Mouse (Mus musculus) monocyte, adult 5-6 weeks (primary cell): ENCODE results near the gene Bora. TPM values are rescaled to one million over a fixed set of nuclear protein-coding genes. Genes with fewer than 3 reads are reported as not detected.
"Not testable (repeated sequence)": the region's sequence is repeated elsewhere in the genome, so short reads cannot be mapped to it uniquely, and the experiment has no call there.

Experiments
- ATAC-seq: fragments of 153-309, 156-312 bp; replicated peaks from 2 replicates; pipeline ENCODE4 v1.8.0; 2017; ENCODE audit warnings: mild to moderate bottlenecking; ENCODE audit not compliant: low TSS enrichment, insufficient number of reproducible peaks, severe bottlenecking, poor library complexity, low FRiP score
- total RNA-seq: library from RNA; stranded (forward); fragments of 200-1000, 200-491, 200-594 nt; gene quantifications from 3 replicates; pipeline ENCODE4 v1.2.3, GENCODE M21; 2017

Gene Bora
- total RNA-seq: 5.0 to 10.6 TPM (median 7.3 TPM) in 3 replicates

DNA sequence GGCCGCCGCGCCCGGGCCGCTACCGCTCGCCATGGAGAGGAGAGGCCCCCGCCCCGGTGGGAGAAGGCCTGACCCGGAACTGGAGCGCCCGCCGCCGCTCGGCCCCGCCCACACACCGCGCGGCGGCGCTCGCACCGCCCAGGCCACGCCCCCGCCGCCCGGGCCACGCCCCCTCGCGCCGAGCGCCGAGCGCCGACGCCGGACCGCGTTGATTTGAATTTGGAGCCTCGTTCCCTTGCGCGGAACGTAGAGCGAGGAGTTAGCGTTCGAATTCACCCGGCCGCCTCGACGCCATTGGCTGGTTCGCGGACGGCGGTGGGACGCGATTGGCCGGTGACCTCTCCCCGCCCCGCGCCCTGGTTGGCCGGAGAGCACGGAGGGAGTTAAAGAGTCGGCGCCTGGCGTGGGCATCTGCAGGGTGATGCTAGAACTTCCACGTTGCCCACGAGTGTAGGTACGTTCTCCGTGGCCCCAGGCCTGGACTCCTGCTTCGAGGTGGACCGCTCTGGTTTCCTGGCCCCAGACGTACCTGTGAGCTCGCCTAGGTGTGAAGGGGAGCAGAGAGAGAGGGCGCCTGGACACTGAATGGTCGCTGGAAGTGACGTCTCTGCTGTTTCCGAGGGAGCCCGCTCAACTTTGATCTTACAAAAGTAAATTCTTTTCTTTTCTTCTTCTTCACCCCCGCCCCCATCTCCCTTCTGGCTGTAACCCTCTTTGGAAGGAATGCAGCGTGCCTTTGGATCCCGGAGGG lies at the start of gene Bora, which contains the start of gene Mzt1:
Gene Bora (plus strand): TSS at position 192 of the 751 bp plus-strand sequence.
Gene Mzt1 (minus strand): TSS at position 104 of the 751 bp plus-strand sequence.
- ATAC-seq: peak; percentile 93

DNA sequence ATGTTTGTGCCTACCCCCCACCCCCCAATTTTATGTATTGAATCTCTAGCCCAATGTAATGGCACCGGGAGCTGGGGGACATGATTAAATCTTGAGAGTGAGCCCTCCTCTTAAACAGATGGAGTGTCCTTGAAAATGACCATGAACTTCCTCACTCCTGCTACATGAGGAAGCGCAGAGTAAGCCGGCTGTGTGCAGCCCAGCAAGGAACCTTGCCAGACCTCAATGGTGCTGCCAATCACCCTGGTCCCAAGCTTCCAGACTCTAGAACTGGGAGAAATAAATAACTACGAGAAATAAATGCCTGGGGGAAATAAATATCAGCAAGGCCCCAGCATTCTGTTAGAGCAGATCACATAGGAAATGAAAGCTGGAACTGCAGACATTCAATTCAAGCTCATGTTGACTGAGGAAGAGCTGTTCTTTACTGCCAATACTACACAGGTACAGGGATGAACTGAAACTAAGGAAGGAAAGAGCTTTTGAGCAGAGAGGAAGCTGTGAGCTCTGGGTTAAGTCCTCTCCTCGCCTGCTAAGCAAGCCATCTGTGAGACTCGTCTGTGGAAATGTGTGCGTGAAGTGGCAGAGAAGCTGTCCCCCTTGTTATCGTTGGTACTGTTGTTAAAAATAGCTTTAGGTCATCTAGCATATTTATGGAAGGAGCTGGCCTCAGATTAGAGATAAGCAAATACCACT lies 35.6 kb upstream of the Bora start:
- no peak for ATAC-seq

- no peak for ATAC-seq
Measured at GRCm38 (mm10) chr14:99010920-99011313, 35.1 kb upstream of the Bora start.

DNA sequence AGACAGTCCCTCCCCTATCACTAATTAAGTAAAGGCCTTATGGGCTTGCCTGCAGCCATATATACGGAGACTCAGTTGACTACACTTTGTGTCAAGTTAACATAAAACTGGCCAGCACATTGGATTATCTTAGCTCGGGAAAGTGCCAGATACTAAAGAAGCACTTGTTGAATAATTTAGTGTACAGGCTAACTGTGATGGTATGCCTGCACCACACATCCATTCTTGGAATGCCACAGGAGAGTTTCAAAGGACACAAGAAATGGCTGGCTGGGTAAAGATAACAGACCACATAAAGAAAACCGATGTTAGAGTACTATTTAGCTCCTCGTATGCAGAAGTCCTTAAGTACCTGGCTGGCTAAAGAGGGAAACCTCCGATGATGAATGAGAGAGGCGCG lies 27.3 kb upstream of the Bora start:
- no peak for ATAC-seq

DNA sequence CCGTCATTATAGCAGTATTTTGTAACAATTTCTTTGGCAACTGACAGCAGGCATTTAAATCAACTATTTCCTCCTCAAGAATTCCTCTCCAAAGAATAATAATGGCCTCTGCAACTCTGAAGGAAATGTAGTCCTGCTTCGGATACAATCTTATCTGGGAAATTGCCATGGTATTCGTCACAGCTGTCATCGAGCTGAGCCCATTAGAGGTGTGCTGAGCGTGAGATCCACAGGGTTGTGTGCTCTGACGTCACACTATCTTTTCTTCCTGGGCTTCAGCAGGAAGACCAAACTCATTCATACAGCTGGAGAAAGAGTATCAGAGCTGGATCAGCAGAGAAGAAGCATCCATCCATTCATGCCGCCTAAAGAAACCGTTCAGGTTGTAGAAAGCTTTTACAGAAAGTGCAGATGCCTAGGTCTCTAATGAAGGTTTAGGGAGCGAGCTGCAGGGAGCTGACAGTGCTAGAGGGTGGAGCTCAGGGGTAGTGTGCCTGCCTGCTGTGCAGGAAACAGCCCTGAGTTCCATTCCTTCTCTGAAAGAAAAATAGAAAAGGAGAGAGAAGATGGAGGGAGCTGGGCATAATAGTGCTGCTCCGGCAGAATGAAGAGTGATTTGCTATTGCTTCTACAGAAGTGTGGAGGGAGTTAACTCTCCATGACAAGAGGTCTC lies 26.8 kb upstream of the Bora start:
- ATAC-seq: no peak

- no peak for ATAC-seq
Measured at GRCm38 (mm10) chr14:99022346-99023086, 23.5 kb upstream of the Bora start.

GRCm38 (mm10) chr14:99029987-99030386 lies 16.0 kb upstream of the Bora start:
- no peak for ATAC-seq

- ATAC-seq: no peak
Measured at GRCm38 (mm10) chr14:99031337-99031873, 14.6 kb upstream of the Bora start.

GRCm38 (mm10) chr14:99032596-99032995 lies 13.4 kb upstream of the Bora start:
- ATAC-seq: no peak

DNA sequence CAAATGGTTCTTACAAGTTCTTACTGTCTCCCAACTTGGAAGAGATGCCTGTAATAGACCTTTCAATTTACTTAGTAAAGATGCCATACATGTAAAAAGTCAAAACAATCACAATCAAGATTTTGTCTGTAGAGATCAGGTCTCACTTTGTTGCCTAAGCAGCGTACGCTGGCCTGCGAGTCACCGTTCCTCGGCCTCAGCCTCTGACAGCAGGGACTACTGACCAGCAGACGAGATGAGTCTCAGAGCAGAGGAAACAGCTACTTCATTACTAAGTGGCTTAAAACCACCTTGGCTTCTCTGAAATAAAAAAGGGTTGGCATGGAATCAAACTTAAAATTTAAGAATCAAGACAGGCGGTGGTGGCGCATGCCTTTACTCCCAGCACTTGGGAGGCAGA lies 11.2 kb upstream of the Bora start:
- not testable (repeated sequence) for ATAC-seq

DNA sequence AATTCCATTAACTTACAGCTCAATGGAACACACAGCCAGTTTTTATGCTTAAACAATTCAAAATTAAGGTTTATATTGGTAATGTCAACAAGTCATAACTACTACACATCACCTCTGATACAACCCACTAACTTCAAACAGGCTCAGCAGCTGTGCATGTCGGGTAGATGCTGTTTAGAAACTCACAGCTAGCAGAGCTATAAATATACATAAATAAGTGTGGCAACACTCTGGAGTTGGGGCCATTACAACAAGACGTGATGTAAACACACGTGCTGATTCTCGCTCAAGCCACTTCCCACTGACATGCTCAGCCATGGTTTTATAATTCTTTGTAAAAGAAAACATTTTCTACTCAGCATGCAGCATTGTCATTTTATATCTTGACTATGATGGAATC lies 10.0 kb upstream of the Bora start:
- ATAC-seq: no peak; the same call in 1 of the 2 replicates

- no peak for ATAC-seq
Measured at GRCm38 (mm10) chr14:99037703-99038102, 8.3 kb upstream of the Bora start.

- ATAC-seq: not testable (repeated sequence)
Measured at GRCm38 (mm10) chr14:99039308-99039707, 6.7 kb upstream of the Bora start.

GRCm38 (mm10) chr14:99041416-99041815 lies 4.6 kb upstream of the Bora start:
- ATAC-seq: no peak

DNA sequence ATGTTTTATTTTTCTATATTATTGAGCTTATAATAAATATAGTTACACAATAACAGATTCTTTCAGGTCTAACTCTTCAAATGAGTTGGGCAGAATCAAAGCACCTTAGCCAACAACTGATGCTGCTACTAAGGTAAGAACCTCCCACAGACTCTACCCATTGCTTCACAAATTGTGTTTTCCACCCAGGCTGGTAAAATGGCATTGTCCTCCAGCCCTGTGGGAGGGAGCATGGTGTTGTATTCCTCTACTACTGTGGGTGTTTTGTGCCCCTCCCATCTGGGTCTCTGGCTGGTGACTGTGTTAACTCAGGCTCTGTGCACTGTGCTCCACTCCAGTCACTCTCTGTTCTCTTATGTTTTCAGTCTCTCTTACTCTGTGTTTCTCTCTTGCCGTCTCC lies 2.5 kb upstream of the Bora start:
- no peak for ATAC-seq

DNA sequence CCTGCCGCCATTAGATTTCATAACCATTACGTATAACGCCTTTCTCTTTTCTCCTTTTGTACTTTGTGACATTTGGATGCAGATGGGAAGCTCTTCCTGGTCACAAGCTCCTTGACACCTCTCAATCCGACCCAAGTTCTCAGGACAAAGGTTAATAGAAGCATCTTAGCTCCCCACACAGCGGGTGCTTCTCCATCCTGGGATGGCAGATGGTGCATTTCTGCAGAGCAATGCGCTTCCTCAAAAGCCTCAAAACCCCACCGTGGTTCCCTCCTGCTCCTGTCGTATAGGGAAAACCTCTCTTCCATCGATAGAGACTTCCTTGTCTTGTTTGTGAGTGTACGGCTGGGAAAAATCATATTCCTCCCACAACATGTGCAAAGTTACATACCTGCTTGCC lies 1.9 kb upstream of the Bora start:
- ATAC-seq: no peak

- no peak for ATAC-seq
Measured at GRCm38 (mm10) chr14:99044718-99045117, 1.3 kb upstream of the Bora start.

GRCm38 (mm10) chr14:99045378-99046030 lies 518 bp upstream of the Bora start:
- peak; percentile 42; the same call in 1 of the 2 replicates for ATAC-seq
